Mouse (Mus musculus) heart, postnatal 0 days (tissue): ENCODE measurements around the gene Proser1.

Experiments used
- CTCF ChIP-seq: IDR thresholded peaks from 2 replicates; pipeline ENCODE4 v1.5.1; 2016; ENCODE audit warnings: antibody characterized with exemption, control low read depth, low read depth
- EP300 ChIP-seq: IDR thresholded peaks from 2 replicates; pipeline ENCODE4 v1.6.1; 2016; ENCODE audit warnings: antibody characterized with exemption, low read depth

DNA sequence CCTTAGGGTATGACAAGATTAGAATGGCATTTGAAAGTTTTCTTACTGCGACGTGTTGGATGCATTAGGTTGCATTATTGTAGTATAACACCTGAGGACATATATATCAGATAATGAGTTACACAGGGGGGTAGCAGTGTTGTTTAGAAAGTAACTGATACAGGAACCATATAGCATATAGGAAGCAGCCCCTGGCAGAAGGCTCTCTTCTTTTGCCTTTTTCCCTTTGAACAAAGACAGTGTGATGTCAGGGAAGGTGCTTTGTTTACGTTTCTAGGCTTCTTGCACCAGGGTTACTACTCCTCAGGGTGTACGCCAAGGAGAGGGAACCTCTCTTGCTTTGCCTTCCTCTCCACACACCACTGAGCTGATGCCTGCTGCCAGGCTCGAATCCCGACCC lies 24.9 kb downstream of the Proser1 start, which contains the start of gene Stoml3:
- no peak for TF ChIP-seq CTCF
- TF ChIP-seq EP300: no peak
